Mouse (Mus musculus) liver, postnatal 0 days (tissue): ENCODE data around the gene Zfp462. TPM values are rescaled to one million over a fixed set of nuclear protein-coding genes. Genes with fewer than 3 reads are reported as not detected.
A peak's percentile ranks its signal among the peaks of the same experiment; 100 is the strongest.

ENCODE experiments used
- ATAC-seq: fragments of 200-750 bp; cut with Nextera tagmentation; 2 replicates; pipeline ENCODE4 v1.8.0; 2017; ENCODE audit warnings: mild to moderate bottlenecking, moderate library complexity
- DNase-seq: peaks from one replicate; pipeline ENCODE4 v3.0.0-alpha.2; 2016
- H3K27ac ChIP-seq: fragments of 300-500 bp; sonication (generic); 2 replicates; pipeline ENCODE4 v1.5.1; 2014; ENCODE audit warnings: antibody characterized with exemption, moderate library complexity, mild to moderate bottlenecking, low read depth
- H3K27me3 ChIP-seq: fragments of 300-500 bp; sonication (generic); 2 replicates; pipeline ENCODE4 v1.6.1; 2014; ENCODE audit warnings: low read length, control low read depth, mixed read lengths; ENCODE audit not compliant: insufficient read depth
- H3K36me3 ChIP-seq: fragments of 300-500 bp; sonication (generic); replicated peaks from 2 replicates; pipeline ENCODE4 v1.6.1; 2014; ENCODE audit warnings: mild to moderate bottlenecking, control low read depth, low read length, moderate library complexity, mixed read lengths; ENCODE audit not compliant: insufficient read depth
- H3K4me1 ChIP-seq: fragments of 300-500 bp; sonication (generic); 2 replicates; pipeline ENCODE4 v1.6.1; 2014; ENCODE audit warnings: antibody characterized with exemption, mild to moderate bottlenecking, control low read depth; ENCODE audit not compliant: insufficient read depth
- H3K4me2 ChIP-seq: fragments of 300-500 bp; sonication (generic); 2 replicates; pipeline ENCODE4 v1.6.1; 2014; ENCODE audit warnings: low read depth, mild to moderate bottlenecking, low read length, moderate library complexity, mixed read lengths
- H3K4me3 ChIP-seq: fragments of 300-500 bp; sonication (generic); 2 replicates; pipeline ENCODE4 v1.5.1; 2014; ENCODE audit warnings: low read depth, low read length
- H3K9ac ChIP-seq: fragments of 300-500 bp; sonication (generic); replicated peaks from 2 replicates; pipeline ENCODE4 v1.6.1; 2014; ENCODE audit warnings: mild to moderate bottlenecking, moderate library complexity
- H3K9me3 ChIP-seq: fragments of 300-500 bp; sonication (generic); 2 replicates; pipeline ENCODE4 v1.6.1; 2016; ENCODE audit warnings: mild to moderate bottlenecking, control low read depth, low read length, mixed read lengths
- CTCF ChIP-seq: sonication (generic); IDR thresholded peaks from 2 replicates; pipeline ENCODE4 v1.5.1; 2016; ENCODE audit warnings: antibody characterized with exemption, low read depth
- EP300 ChIP-seq: IDR thresholded peaks from 2 replicates; pipeline ENCODE4 v1.6.1; 2016; ENCODE audit warnings: antibody characterized with exemption, low read depth, mild to moderate bottlenecking
- WGBS: fragments of 180-500 bp; shearing (Covaris S2); extraction: QIAGEN DNeasy Blood & Tissue Kit; methylation state at CpG from one replicate; pipeline ENCODE4 v1.1.7; 2014; ENCODE audit not compliant: insufficient replicate concordance; 5-methylcytosine and 5-hydroxymethylcytosine counted together
- polyA plus RNA-seq: library from polyadenylated mRNA; unstranded; fragments of >200 nt; fragmentation: Nextera tagmentation; extraction: Ambion mirVana; gene quantifications from 2 replicates; pipeline ENCODE4 v1.2.1, GENCODE M21; 2015

Zfp462 gene
- polyA plus RNA-seq, 1 experiment from 2014 or later = 0.14 TPM

DNA sequence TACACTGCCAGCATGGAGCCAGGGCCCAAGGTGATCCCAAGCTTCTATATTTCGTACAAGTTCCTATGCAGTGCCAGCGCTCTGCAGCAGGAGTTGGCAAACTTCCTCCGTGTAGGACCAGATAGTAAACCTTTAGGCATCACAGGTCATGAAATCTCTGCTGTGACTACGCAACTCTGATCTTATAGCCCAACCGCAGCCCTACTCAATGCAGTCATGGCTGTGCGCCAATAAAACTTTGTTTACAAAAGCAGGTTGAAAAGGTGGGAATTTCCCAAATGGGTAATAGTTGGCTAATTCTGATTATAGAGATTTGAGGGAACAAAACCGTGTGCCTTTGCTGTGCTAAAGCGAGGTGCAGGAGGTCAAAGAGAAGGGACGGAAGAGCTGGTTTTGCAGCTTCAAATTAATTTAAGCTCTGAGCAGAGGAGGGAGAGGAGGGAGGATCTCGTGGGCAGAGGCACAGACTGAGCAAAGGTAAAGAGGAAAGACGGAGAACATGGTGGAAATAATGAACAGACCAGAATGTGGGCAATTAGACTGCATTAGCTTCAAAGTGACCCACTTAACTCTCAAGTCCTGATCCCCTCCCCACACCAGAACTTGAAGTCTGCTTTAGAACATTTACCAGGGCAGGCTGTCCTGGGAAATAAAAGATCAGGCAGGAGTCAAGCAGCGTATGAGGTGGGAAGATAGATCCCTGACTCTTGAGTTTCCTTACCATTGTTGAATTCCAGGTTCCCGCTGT lies 183.4 kb downstream of the Zfp462 start:
- Histone ChIP-seq H3K4me1 (0 out of 2 replicates have a peak, but pooled peaks cover 5% of the 10 kb centered on the region), H3K4me2 (no peak overlapping the region), H3K9ac (no peak overlapping the region), H3K36me3 (no peaks in the 10 kb centered on the region), H3K27me3 (no peaks in the 10 kb centered on the region), H3K27ac (no peak overlapping the region), H3K4me3 (no peak overlapping the region), H3K9me3 (no peaks in the 10 kb centered on the region)
- ATAC-seq (0 out of 2 replicates have a peak, but pooled peaks have one; percentile 19), DNase-seq (no peak)
- WGBS = 66% methylated on average over 13 of the region's 13 CpGs
- TF ChIP-seq CTCF = no peak
- no peak for TF ChIP-seq EP300
